Mouse (Mus musculus): ENCODE measurements at regions not wholly inside any gene's neighbourhood (a gene's known extent, or its start where the extent isn't known, plus 50 kb on each side); places are given as distances from the start of the nearest gene placed in this dataset.
A peak's percentile ranks its signal among the peaks of the same experiment; 100 is the strongest.

DNA sequence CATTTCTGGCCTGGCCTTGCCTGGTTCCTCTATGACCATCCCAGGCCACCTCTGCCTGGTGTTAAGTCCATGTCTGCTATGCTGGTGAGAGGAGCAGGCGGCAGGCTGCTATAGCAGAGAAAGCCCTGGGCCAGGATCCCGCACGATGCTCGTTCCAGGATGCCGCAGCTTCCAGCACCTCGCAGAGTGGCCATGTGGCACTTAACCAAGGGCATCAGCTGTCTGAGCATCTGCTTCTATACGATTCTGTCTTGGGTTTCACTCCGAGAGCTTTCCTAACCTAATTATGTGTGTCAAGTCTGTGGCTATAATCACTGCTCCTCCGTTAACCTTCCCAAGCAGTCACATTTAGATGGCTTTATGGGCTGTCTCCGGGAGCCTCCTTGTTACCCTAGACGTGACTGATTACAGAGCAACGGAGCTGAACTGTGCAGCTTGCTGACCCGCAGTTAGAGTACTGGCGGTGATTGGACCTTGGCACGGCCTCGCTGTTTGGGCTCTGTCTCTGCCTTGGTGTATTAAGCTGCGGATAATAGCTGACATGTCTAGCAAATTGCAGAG lies 64.4 kb downstream of the Ackr3 start:
- peak; percentile 63 for DNase-seq

DNA sequence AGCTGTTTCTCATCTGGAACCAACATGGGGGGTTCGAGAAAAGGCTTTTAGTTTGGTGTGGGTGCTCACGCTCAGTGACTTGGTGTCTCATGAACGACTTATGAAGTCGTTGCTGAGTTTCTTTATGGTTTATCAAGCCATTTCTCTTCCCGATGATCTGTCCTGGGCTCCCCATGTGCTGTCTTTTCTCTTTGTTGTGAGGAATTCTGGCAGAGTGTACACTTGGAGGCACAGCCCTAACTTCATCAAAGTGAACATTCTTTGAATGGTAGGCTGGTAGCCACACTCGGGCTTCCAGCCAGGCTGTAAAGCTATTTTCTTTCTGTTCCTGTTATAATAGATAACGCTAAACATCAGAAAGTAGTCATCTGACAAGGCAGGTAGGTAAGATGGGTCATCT lies 65.2 kb downstream of the Ackr3 start:
- no peak for DNase-seq

DNA sequence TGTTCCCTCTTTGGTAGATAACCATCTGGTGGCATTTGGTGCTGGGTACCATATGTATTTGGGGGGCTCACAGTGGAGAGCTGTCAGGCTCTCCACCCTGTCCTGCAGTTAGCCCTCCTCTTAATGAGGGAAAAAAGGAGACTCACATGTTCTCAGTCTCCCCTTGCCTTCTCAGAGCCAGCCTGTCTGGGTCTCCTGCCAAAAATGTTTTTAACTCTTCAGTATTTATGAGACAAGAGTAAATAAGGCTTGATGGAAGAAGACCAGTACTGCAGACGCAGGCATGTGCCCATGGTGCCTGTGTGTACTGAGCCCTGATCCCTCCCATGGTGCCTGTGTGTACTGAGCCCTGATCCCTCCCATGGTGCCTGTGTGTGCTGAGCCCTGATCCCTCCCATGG lies 66.1 kb downstream of the Ackr3 start:
- no peak for DNase-seq

DNA sequence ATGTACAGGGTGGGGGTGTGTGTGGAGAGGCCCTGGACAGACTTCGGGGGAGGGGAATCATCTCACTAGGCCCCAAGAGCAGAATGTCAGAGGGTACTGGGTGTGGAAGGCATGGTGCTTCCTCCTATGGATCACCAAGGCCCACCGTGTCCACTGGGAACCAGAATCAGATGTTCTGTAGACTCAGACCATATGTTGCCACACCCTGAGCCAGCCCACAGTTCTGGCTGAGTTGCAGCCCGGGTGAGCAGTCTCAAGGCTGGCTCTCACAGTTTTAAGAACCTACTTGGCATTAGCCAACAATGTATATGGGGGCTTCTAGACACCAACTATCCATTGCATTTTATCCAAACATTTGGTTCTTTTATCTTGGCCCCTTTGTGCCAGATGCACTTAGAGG lies 67.5 kb downstream of the Ackr3 start:
- no peak for DNase-seq

- DNase-seq: no peak
Observed at GRCm38 (mm10) chr1:90272411-90272810, 68.6 kb downstream of the Ackr3 start.

DNA sequence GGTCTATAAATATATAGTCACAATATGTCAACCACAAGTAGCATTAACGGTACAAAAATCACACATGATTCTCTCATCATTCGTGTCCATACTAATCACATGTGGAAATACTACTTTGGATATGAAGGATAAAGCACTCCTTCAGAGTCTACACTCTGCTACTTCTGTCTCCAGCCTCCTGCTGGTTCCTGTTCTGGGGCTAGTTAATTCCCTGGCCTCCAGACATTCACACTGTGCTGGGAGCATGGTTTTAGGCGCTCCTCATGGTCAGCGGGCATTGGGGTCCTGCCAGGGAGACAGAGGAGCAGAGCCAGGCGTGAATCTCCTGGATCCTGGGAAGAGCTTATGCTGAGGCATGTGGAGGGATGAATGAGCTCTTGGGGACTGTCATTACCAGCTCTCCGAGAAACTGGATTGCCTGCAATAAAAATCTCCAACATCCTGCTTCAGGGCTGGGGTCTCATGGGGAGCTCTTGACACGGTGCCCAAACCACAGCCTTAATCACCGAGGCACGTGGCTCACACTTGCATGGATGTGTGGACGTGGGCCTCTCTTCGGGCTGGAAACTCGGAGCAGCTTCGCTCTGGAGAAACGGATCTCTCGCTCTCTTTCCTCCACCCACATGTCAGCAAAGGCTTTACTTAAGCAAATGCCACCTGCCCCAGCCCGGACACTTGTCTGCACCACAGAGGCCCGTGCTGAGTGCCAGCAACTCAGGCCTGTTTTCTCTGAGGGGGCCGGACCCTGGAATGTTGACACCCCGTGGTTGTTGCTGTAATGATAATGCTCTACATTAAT lies 69.2 kb downstream of the Ackr3 start:
- peak; percentile 60 for DNase-seq

DNA sequence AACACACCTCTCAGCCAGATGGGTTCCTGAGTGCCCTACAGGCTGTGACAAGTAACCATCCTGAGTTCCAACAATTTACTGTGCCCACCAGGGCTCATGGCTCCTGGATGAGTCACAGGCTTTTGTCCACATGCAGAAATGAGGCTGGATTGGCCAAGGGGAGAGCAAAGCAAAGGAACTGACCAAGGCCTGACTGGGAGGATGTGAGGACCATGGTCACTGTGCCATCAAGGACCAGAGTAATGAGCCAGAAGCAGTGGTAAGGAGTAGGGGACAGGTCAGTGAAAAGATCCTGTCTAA lies 69.8 kb downstream of the Ackr3 start:
- no peak for DNase-seq

DNA sequence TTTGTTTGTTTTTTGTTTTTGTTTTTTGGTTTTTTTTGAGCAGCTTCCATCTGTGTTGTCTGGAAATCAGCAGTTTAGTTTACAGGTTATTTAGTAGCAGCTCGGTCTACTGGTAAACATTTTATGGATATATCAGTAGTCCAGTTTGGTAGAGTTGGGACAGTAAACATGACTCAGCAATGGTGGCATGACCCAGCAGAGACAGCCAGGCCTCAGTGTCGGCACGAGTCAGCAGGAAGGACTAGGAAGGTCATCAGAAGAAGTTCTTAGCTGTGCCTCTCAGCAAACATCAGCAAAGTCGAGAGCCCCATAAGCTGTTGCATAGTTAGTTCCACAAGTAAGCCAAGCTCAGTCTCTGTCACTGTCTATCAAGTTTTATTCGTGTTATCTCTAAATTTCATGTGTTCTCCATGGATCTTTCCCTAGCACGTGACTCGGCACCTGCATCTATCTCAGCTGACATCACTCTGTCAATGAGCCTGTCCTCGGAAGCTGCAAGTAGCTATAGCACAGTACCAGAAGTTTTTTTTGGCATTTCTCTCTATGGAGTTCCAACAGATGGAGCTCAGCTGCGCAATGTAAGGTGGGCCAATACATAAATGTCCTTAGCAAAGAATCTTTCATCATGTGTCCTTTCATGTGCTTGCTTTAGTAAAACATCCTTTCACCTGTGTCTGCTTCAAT lies 71.3 kb downstream of the Ackr3 start:
- no peak for DNase-seq

DNA sequence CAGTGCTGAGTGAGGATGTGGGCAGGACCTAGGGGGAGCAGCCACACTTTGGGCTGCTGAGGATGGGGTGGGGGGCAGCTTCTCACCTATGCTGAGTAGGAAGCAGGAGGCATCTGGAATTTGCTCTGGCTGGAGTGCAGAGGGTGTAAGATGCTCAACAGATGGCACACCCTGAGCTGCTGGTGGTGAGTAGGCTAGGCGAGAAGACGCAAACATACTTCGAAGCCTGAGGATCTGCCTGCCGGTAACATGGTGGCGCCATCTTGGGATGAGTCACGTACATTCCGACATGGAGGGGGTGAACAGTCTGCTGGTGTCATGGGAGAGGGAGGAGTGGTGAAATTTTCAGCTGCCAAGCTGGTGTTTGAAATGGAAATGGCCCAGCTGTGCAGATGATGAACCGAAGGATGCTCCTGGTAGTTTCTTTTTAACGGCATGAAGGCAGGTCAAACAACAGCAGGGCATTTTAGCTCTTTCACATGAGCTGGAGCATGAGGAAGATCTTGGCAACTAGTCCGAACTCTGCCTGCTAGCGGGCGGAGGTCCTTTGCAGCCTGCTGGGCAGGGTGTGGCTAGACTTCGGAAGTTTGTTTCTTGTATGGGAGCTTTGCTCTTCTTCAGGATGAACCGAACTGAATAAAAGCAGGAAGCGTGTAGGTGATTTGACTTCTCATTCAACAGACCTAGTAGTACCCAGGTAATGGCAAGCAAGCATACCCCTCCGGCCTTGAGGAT lies 72.2 kb downstream of the Ackr3 start:
- no peak for DNase-seq

- DNase-seq: no peak
Observed at GRCm38 (mm10) chr1:90277486-90278255, 73.9 kb downstream of the Ackr3 start.

DNA sequence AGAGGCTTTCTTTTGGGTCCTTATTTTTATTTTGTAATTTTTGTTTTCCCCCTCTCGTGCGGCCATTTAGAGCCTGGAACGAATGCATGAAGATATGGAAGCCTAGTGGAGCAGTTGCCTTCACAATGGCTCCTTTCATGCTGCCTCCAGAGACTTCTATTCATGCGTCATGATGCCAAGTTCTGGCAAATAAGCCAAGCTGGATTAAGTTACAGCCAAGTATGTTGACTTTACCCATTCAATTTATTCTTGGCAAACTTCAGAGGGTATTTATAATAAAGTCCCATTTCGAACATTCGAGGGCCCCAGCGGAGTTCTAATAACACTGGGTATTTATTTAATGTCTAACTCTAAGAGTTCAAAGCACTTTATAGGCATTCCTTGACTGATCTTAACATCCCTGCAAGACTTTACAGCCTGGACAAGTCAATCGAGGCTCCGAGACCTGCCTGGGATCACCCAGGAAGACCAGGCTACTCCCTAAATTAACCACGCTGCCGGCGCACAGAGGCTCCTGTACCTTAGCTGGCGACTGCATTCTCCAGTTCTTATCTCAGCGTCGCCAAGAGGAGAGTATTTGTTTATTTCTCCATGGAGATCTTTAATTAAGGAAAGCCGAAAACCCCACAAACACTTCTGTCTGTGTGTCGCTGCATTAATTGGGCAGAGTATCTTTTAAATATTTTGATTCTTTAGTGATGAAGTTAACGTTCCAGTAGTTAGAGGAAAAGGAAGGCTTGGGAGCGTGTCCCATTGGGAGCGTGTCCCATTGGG lies 75.5 kb downstream of the Ackr3 start:
- DNase-seq: no peak

DNA sequence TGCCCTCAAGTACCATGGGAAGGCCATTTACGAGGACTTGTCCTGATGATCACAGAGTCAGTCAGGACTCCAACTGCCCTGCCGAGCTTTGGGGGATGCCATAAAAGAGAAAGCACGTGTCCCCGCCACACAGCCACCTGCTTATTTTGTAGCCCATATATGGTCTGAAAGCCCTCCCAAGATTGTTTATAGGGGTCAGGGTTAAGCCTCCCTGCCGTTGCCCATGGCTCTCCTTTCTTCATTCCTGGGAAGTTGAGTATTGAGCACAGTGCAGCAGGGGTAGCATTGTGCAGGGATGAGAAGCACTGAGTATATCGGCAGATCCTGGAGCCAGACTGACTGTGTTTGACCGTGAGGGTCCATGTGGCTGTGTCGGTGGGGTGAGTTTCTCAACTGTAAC lies 76.4 kb downstream of the Ackr3 start:
- DNase-seq: no peak

DNA sequence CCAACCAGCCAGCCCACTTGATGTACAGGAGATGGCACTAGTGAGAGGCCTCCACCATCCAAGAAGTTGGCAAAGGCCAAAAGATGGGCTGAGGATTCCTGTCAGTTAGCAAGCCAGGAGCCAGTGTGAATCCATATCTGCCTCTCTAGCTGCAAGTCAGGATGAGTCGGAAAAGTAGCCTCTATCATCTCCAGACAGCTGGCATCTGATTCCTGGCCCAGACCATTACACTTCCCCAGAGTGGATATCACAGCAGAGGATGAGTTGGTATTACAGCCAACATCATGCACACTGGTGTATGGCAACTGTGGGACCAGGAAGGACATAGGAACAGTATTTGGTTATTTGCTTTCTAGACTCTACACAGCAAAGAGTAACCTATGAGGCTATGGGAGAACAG lies 77.5 kb downstream of the Ackr3 start:
- no peak for DNase-seq

DNA sequence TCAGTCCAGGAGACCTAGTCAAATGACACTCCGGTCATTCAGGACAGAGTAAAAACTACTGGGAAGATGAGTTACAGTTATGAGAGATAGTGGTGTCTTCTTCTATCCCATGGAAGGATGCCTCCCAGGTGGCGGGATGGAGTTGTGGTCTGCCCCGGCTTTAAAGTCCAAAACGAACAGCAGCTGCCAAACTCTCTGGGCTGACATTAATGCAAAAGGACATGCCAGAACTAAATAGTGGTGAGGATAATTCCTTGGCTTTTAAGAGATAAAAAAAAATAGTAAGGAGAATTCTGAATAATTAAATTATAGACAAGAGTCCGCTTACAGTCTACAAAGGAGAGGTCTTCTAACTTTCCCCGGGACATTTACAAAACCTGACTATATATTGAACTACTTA lies 78.2 kb downstream of the Ackr3 start:
- no peak for DNase-seq

DNA sequence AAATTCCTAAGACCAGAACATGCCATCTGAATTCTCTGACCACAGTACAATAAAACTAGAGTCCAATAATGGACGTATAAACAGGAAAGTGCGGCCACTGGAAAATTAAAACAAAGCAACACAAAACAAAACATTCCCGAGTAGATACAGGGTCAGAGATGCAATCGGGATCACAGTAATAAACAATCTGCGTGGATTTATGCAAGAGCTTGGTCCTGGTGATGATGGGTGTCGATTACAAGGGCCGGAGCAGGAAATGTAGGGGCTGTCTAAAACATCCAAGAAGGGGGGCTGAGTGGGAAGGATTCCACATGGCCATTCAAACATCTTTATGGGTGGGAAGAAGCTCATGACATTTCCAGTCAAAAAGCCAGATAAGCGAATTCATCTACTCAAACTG lies 78.6 kb downstream of the Ackr3 start:
- DNase-seq: peak; percentile 40

- no peak for DNase-seq
Observed at GRCm38 (mm10) chr1:90283176-90283775, 79.5 kb downstream of the Ackr3 start.

DNA sequence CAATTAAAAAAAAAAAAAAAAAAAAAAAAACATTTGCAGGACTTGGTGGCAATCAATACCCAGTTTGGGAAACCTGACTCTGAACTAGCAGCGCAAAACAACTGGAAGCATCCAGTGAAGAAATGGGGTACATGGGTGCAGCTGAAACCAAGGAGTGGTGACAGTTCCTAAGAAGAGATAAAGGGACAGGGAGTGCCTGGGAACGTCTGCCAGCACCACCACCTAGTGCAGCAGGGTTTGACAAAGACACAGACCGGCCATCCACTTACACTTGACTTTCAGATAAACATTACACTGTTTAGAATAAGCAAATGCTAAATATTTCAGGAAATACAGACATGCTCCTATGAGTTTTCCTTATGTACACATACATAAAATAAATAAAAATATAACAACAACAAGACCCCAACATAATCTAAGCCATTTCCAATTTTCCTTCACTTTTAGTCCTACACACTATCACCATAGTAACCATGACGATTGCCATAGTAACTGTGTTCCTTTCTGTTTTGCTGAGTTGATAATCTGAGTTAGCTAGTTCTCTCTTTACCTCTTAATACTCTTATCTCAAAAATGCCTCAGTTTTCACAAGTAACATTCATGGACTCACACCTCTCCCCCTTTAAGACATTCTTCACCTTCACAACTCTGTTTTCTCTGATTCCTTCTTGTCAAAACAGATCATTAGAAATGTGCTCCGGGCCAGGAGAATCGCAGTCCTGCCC lies 80.3 kb downstream of the Ackr3 start:
- DNase-seq: no peak

DNA sequence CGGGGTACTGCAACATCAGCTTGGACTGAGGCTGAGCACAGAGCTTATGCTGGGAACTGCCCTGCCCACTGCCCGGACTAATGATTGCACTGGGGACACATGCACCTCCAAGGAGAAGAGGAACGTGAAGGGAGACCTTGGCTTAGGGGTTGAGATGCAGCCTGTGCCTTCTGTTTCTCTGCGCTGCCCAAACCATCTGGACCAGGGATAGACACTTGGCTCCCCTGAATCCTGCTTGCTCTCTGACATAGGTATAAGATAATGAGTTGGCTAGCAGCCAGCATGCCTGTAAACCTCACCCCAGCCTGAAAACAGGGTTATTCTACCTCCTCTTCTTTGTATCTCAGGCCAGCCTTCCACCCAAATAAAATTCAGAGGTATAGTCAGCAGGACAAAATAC lies 81.5 kb downstream of the Ackr3 start:
- no peak for DNase-seq

- DNase-seq: no peak
Observed at GRCm38 (mm10) chr1:90287251-90287650, 83.5 kb downstream of the Ackr3 start.

DNA sequence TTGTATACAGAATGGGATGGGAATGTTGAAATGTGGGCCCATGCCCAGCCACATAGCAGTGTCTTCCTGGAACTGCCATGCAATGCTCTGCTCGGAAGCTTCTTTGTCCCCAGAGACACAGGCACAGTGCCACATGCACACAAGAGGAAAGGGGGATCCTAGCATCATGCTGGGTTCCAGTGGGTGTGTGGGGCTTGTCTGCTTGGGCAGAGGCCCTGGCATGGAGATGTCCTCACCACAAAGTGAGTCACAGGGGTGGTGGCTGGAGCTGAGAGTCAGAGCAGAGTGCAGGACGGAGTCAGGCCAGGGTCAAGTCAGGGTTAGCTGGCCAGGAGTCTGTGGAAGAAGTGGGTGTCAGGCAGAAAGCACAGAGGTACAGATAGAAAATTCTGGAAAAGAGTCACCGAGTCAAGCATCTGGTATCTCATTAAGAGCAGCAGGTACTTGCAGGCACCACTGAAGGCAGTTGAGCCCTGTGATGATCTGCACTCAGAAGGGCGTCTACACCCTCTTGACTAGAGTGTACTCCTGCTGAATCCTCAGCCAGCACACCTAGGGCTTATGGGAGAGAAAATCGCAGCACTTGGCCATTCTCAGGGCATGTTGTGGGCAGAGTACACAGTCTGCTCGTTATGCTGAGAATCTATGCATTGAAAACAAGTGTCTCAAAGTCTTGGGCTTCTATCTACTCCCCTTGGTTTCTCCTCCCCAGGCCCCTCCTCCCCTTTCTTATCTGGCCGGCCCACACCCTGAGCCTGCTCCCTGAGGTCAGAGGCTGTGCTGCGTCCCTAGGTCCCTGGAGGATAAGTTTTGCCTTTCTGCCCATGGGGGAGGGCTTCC lies 85.3 kb downstream of the Ackr3 start:
- DNase-seq: no peak
